ENCODE assay signal across 8 mouse cellular contexts in genomic region chr9:51102963-51103807, GRCm38 (mm10). TPM values are rescaled to one million over a fixed set of nuclear protein-coding genes. Genes with fewer than 3 reads are reported as not detected.
DNase-seq lines count a peak whose midpoint lies in the region; ATAC-seq lines count a peak whose summit lies in the region.

No protein-coding gene starts in this region.

- 2% methylated on average over 43 of the region's 44 CpGs for WGBS in embryonic facial prominence, embryonic 12.5 days
- 1% methylated on average over 44 of the region's 44 CpGs for WGBS in heart, embryonic 11.5 days (ENCODE audit: insufficient replicate concordance)
- 2% methylated on average over 43 of the region's 44 CpGs for WGBS in kidney, embryonic 14.5 days
- 1% methylated on average over 44 of the region's 44 CpGs for WGBS in liver, embryonic 13.5 days (ENCODE audit: insufficient replicate concordance)
- 2% methylated on average over 43 of the region's 44 CpGs for WGBS in neural tube, embryonic 12.5 days

- peak overlapping the region; percentile 57 for H3K4me3 ChIP-seq in embryonic facial prominence, embryonic 12.5 days
- H3K4me3 ChIP-seq in heart, embryonic 11.5 days (ENCODE audit: low read depth, low read length): peak overlapping the region; percentile 53
- H3K4me3 ChIP-seq in kidney, embryonic 14.5 days (ENCODE audit: low read length): peak overlapping the region; percentile 56
- H3K4me3 ChIP-seq in liver, embryonic 13.5 days (replicated peaks): peak overlapping the region; percentile 52
- peak overlapping the region; percentile 58 for H3K4me3 ChIP-seq in neural tube, embryonic 12.5 days

- no peak overlapping the region for H3K27ac ChIP-seq in embryonic facial prominence, embryonic 12.5 days
- H3K27ac ChIP-seq in heart, embryonic 11.5 days (ENCODE audit: low read depth, low read length): no peak overlapping the region
- no peak overlapping the region for H3K27ac ChIP-seq in kidney, embryonic 14.5 days (ENCODE audit: low read depth, low read length)
- no peak overlapping the region for H3K27ac ChIP-seq in liver, embryonic 13.5 days
- H3K27ac ChIP-seq in neural tube, embryonic 12.5 days: no peak overlapping the region

- ATAC-seq in embryonic facial prominence, embryonic 12.5 days (ENCODE audit: insufficient number of reproducible peaks, insufficient read depth, low FRiP score, low TSS enrichment): peak; percentile 52; the same call in 1 of the 2 replicates
- no peak for ATAC-seq in heart, embryonic 11.5 days (replicated peaks; ENCODE audit: insufficient number of reproducible peaks, low FRiP score, low TSS enrichment)
- peak; percentile 77 for ATAC-seq in kidney, embryonic 14.5 days (ENCODE audit: low FRiP score, low TSS enrichment)
- ATAC-seq in liver, embryonic 13.5 days (ENCODE audit: low read depth): no peak
- peak; percentile 68 for ATAC-seq in neural tube, embryonic 12.5 days (ENCODE audit: low FRiP score, low read depth)

- peaks cover 7% of the 10 kb centered on the region; the same call in 1 of the 2 replicates for H3K4me1 ChIP-seq in embryonic facial prominence, embryonic 12.5 days
- peaks cover 7% of the 10 kb centered on the region; the same call in 1 of the 2 replicates for H3K4me1 ChIP-seq in heart, embryonic 11.5 days (ENCODE audit: control insufficient read depth, insufficient read depth, low read length)
- H3K4me1 ChIP-seq in kidney, embryonic 14.5 days (ENCODE audit: control insufficient read depth, insufficient read depth, low read length): peaks cover 6% of the 10 kb centered on the region; the same call in 1 of the 2 replicates
- peaks cover 7% of the 10 kb centered on the region for H3K4me1 ChIP-seq in liver, embryonic 13.5 days (replicated peaks)
- peaks cover 14% of the 10 kb centered on the region for H3K4me1 ChIP-seq in neural tube, embryonic 12.5 days

- peak overlapping the region; percentile 68 for H3K9ac ChIP-seq in embryonic facial prominence, embryonic 12.5 days
- H3K9ac ChIP-seq in heart, embryonic 11.5 days (ENCODE audit: low read depth, low read length): peak overlapping the region; percentile 80
- peak overlapping the region; percentile 67 for H3K9ac ChIP-seq in kidney, embryonic 14.5 days (ENCODE audit: low read depth, low read length)
- no peak overlapping the region for H3K9ac ChIP-seq in liver, embryonic 13.5 days
- peak overlapping the region; percentile 66 for H3K9ac ChIP-seq in neural tube, embryonic 12.5 days

- no peaks in the 10 kb centered on the region for H3K36me3 ChIP-seq in embryonic facial prominence, embryonic 12.5 days
- no peaks in the 10 kb centered on the region for H3K36me3 ChIP-seq in heart, embryonic 11.5 days (ENCODE audit: control insufficient read depth, insufficient read depth, low read length)
- H3K36me3 ChIP-seq in kidney, embryonic 14.5 days (ENCODE audit: control insufficient read depth, insufficient read depth, low read length): no peaks in the 10 kb centered on the region
- H3K36me3 ChIP-seq in liver, embryonic 13.5 days: no peaks in the 10 kb centered on the region
- no peaks in the 10 kb centered on the region for H3K36me3 ChIP-seq in neural tube, embryonic 12.5 days

- peak overlapping the region; percentile 100 for H3K4me2 ChIP-seq in embryonic facial prominence, embryonic 12.5 days (replicated peaks)
- peak overlapping the region; percentile 100 for H3K4me2 ChIP-seq in heart, embryonic 11.5 days
- H3K4me2 ChIP-seq in kidney, embryonic 14.5 days (replicated peaks; ENCODE audit: low read depth, low read length): peak overlapping the region; percentile 100
- H3K4me2 ChIP-seq in liver, embryonic 13.5 days: peak overlapping the region; percentile 72
- H3K4me2 ChIP-seq in neural tube, embryonic 12.5 days (replicated peaks): peak overlapping the region; percentile 100

- peak; percentile 71 for DNase-seq in 3T3-L1 (ENCODE audit: low read depth, low spot score)
- peak; percentile 85 for DNase-seq in adrenal gland, adult 2 months
- no peak for DNase-seq in liver, embryonic 13.5 days
- DNase-seq in urinary bladder, postnatal 10 days (ENCODE audit: low spot score): peak; percentile 24

- no peaks in the 10 kb centered on the region for H3K9me3 ChIP-seq in embryonic facial prominence, embryonic 12.5 days
- H3K9me3 ChIP-seq in heart, embryonic 11.5 days (replicated peaks; ENCODE audit: control insufficient read depth, low read length): no peaks in the 10 kb centered on the region
- H3K9me3 ChIP-seq in kidney, embryonic 14.5 days (ENCODE audit: control insufficient read depth, low read length): no peaks in the 10 kb centered on the region
- no peaks in the 10 kb centered on the region for H3K9me3 ChIP-seq in liver, embryonic 13.5 days (replicated peaks)
- H3K9me3 ChIP-seq in neural tube, embryonic 12.5 days: no peaks in the 10 kb centered on the region

- H3K27me3 ChIP-seq in embryonic facial prominence, embryonic 12.5 days: peaks cover 5% of the 10 kb centered on the region
- no peaks in the 10 kb centered on the region for H3K27me3 ChIP-seq in heart, embryonic 11.5 days (ENCODE audit: control insufficient read depth, insufficient read depth, low read length)
- H3K27me3 ChIP-seq in kidney, embryonic 14.5 days (ENCODE audit: control insufficient read depth, insufficient read depth, low read length): no peaks in the 10 kb centered on the region
- peaks cover 62% of the 10 kb centered on the region for H3K27me3 ChIP-seq in liver, embryonic 13.5 days
- peaks cover 3% of the 10 kb centered on the region; the same call in 1 of the 2 replicates for H3K27me3 ChIP-seq in neural tube, embryonic 12.5 days (replicated peaks)

RNA-seq across cellular contexts. Expression of gene 4833427G06Rik, which starts 1.3 kb away (rescaled TPM):
- total RNA-seq in adrenal gland, adult 2 months (2021): not detected
- polyA plus RNA-seq in adrenal gland, adult 2 months (2012; rRNA removed): not detected in 2 replicates
- 0.17 TPM in 1 of 2 replicates, not detected in the other for polyA plus RNA-seq in embryonic facial prominence, embryonic 12.5 days (2016; fragmentation: Nextera tagmentation; extraction: Ambion mirVana)
- not detected in 2 replicates for polyA plus RNA-seq in heart, embryonic 11.5 days (2014; fragmentation: Nextera tagmentation; extraction: Ambion mirVana)
- not detected in 2 replicates for polyA plus RNA-seq in kidney, embryonic 14.5 days (2014; fragmentation: Nextera tagmentation; extraction: Ambion mirVana)
- polyA plus RNA-seq in liver, embryonic 13.5 days (2015; fragmentation: Nextera tagmentation; extraction: Ambion mirVana): not detected in 2 replicates
- polyA plus RNA-seq in neural tube, embryonic 12.5 days (2016; fragmentation: Nextera tagmentation; extraction: Ambion mirVana): 0.20 TPM in 1 of 2 replicates, not detected in the other

RNA-seq across cellular contexts. Expression of gene Layn, which starts 26.3 kb away (rescaled TPM):
- 1 to 10 TPM; 5.8 to 9.1 TPM for total RNA-seq in adrenal gland, adult 2 months (2021)
- polyA plus RNA-seq in adrenal gland, adult 2 months (2012; rRNA removed): 1.2 and 2.8 TPM in 2 replicates
- 3.5 and 5.1 TPM in 2 replicates for polyA plus RNA-seq in embryonic facial prominence, embryonic 12.5 days (2016; fragmentation: Nextera tagmentation; extraction: Ambion mirVana)
- polyA plus RNA-seq in heart, embryonic 11.5 days (2014; fragmentation: Nextera tagmentation; extraction: Ambion mirVana): 7.2 and 10.2 TPM in 2 replicates
- polyA plus RNA-seq in kidney, embryonic 14.5 days (2014; fragmentation: Nextera tagmentation; extraction: Ambion mirVana): 5.4 and 7.6 TPM in 2 replicates
- polyA plus RNA-seq in liver, embryonic 13.5 days (2015; fragmentation: Nextera tagmentation; extraction: Ambion mirVana): 1.6 and 2.1 TPM in 2 replicates
- 2.0 and 2.1 TPM in 2 replicates for polyA plus RNA-seq in neural tube, embryonic 12.5 days (2016; fragmentation: Nextera tagmentation; extraction: Ambion mirVana)

RNA-seq across cellular contexts. Expression of gene Btg4, which starts 42.5 kb away (rescaled TPM):
- not detected for total RNA-seq in adrenal gland, adult 2 months (2021)
- not detected in 2 replicates for polyA plus RNA-seq in adrenal gland, adult 2 months (2012; rRNA removed)
- polyA plus RNA-seq in embryonic facial prominence, embryonic 12.5 days (2016; fragmentation: Nextera tagmentation; extraction: Ambion mirVana): not detected in 2 replicates
- polyA plus RNA-seq in heart, embryonic 11.5 days (2014; fragmentation: Nextera tagmentation; extraction: Ambion mirVana): not detected in 2 replicates
- not detected in 2 replicates for polyA plus RNA-seq in kidney, embryonic 14.5 days (2014; fragmentation: Nextera tagmentation; extraction: Ambion mirVana)
- polyA plus RNA-seq in liver, embryonic 13.5 days (2015; fragmentation: Nextera tagmentation; extraction: Ambion mirVana): not detected in 2 replicates
- not detected in 2 replicates for polyA plus RNA-seq in neural tube, embryonic 12.5 days (2016; fragmentation: Nextera tagmentation; extraction: Ambion mirVana)

Comparison
In these comparisons a context has a peak if more than half of its experiments do, and no peak if none do; other contexts are left out.
1. ATAC-seq: peak in embryonic facial prominence, embryonic 12.5 days (single experiment), kidney, embryonic 14.5 days (single experiment) and neural tube, embryonic 12.5 days (single experiment); none in heart, embryonic 11.5 days (single experiment) and liver, embryonic 13.5 days (single experiment).
2. Peak in every context shown above with its lines, with median percentiles within 50 percentile points of each other: H3K4me2 ChIP-seq and H3K4me3 ChIP-seq.